Mouse (Mus musculus) spleen, adult 2 months (tissue): Measurements from ENCODE around the gene Foxc2. TPM values are rescaled to one million over a fixed set of nuclear protein-coding genes. Genes with fewer than 3 reads are reported as not detected.

Experiments
- DNase-seq, 2 experiments: peaks; one replicate each; pipeline versions ENCODE4 v3.0.0 to v3.0.0-alpha.2; 2012 to 2021; ENCODE audit warnings: low spot score in 2 of 2, low read depth in 1 of 2
- H3K27ac ChIP-seq: fragments of 200-500 bp; 2 replicates; pipeline ENCODE4 v1.5.1; 2012; ENCODE audit warnings: low read length, inconsistent platforms; ENCODE audit not compliant: insufficient read depth
- H3K27me3 ChIP-seq: fragments of 200-500 bp; 2 replicates; pipeline ENCODE4 v1.6.1; 2012; ENCODE audit warnings: mild to moderate bottlenecking, moderate library complexity, low read length, inconsistent platforms; ENCODE audit not compliant: control insufficient read depth, insufficient read depth
- H3K36me3 ChIP-seq: fragments of 200-500 bp; 2 replicates; pipeline ENCODE4 v1.6.1; 2012; ENCODE audit warnings: mild to moderate bottlenecking, low read length, inconsistent platforms; ENCODE audit not compliant: control insufficient read depth, insufficient read depth
- H3K4me1 ChIP-seq: fragments of 200-500 bp; 2 replicates; pipeline ENCODE4 v1.6.1; 2011; ENCODE audit warnings: inconsistent platforms; ENCODE audit not compliant: control insufficient read depth, insufficient read depth, insufficient read length
- H3K4me3 ChIP-seq: fragments of 200-500 bp; 2 replicates; pipeline ENCODE4 v1.5.1; 2011; ENCODE audit warnings: mild to moderate bottlenecking, inconsistent platforms; ENCODE audit not compliant: insufficient read depth, insufficient read length; ENCODE audit errors: extremely low read depth
- CTCF ChIP-seq: fragments of 200-500 bp; IDR thresholded peaks from 2 replicates; pipeline ENCODE4 v1.5.1; 2011; ENCODE audit warnings: mild to moderate bottlenecking, inconsistent platforms; ENCODE audit not compliant: insufficient read depth, insufficient read length, insufficient replicate concordance; ENCODE audit errors: extremely low read depth
- POLR2A ChIP-seq: fragments of 200-500 bp; IDR thresholded peaks from 2 replicates; pipeline ENCODE4 v1.6.1; 2011; ENCODE audit warnings: low read depth, low read length, inconsistent platforms
- WGBS: fragments of 180-500 bp; shearing (Covaris S2); methylation state at CpG from one replicate; pipeline ENCODE4 v1.1.7; 2018; 5-methylcytosine and 5-hydroxymethylcytosine counted together
- polyA plus RNA-seq: library from polyadenylated mRNA; depleted of rRNA; stranded (reverse); fragments of >200 nt; gene quantifications from 2 replicates; pipeline ENCODE4 v1.2.3, GENCODE M21; 2012

The Foxc2 gene
- polyA plus RNA-seq, 1 experiment = 0.12 TPM

DNA sequence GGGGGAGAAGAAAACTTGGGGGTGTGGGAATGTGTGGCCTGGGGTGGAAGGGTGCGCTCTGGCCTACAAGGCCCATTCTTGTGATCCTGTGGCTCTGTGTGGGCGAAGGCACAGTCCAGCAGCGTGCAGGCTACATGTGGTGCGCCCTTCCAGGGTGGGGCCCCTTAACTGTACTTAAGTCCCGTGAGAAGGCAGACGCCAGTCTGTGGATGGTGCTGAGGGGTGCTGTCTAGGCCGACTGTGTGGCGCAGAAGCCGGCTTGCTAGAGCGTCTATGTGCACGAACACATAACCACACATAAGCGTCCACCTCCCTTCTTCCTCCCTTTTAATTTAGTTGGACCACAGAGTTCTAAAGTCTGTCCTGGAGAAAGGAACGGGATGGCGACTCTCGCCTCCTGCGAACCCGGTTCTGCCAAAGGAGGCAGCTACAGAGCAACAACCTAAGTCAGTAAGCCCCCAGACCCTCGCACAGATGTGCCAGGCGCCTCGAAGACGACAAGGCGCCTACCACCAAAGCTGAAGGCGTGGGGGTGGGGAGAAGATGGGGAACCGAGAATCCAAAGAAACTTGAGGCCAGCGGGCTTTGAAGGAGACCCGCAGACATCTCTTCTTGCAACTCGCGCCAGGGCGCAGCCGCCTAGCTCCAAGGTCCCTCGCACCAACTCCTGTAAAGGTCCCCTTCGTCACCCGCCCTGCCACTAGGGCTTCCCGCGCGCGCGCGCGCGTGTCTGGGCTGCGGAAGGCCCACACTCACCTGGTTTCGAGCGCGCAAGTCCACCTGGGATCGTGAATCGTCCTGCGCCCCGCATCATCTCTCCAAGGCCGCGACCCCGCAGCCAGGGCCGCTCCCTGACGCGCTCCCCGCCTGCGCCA, 33.5 kb upstream of the Foxc2 start:
- TF ChIP-seq POLR2A = no peak
- no peak for TF ChIP-seq CTCF
- no peak for DNase-seq
- no peak overlapping the region for H3K4me3 ChIP-seq
- WGBS = 5% methylated on average over 54 of the region's 57 CpGs
- peaks cover 4% of the 10 kb centered on the region; the same call in 1 of the 2 replicates for H3K4me1 ChIP-seq
- H3K27ac ChIP-seq = no peak overlapping the region
- H3K36me3 ChIP-seq = no peaks in the 10 kb centered on the region
- peaks cover 30% of the 10 kb centered on the region for H3K27me3 ChIP-seq

DNA sequence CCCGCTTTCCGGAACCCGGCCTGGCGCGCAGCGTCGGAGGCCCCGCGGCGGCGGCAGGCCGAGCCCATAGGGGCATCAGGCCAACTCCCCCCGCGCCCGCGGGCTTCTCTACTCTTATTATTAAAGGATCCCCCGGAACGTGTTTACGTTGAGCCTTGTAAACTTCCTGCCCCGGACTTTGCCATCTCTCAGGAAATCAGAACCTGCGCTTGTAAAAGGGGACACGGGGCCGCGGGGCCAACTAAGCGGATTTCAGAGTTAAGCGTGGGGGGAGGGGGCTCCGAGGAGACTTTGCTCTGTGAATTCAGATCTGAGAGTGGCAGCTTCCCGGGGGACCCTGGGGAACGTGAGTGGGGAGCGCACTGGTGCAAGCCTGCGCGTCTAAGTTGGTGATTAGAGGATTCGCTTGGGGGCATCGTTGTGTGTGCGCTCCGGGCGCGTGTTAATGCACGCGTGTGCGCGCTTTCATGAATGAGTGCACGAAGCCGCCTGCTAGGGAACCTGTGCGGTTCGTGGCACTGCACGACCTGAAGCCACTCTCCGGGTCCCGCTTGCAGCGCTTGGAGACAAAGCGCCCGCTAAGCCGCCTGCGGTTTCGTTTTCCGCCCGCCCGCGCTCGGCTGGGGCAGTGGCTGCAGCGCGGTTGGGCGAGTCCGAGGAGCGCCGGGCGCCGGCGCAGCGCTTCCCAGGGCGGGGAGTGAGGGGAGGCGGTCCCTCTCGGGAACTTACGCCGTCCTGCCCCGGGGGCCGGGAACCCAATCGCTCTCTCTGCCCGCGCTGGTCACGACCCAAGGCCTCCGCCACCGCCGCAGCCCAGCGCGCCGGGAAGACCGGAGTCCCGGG, 32.7 kb upstream of the Foxc2 start:
- Histone ChIP-seq H3K4me3 (peak overlapping the region; percentile 49; the same call in 1 of the 2 replicates), H3K27ac (no peak overlapping the region), H3K36me3 (no peaks in the 10 kb centered on the region), H3K27me3 (peaks cover 30% of the 10 kb centered on the region), H3K4me1 (peaks cover 4% of the 10 kb centered on the region; the same call in 1 of the 2 replicates)
- TF ChIP-seq CTCF (no peak), POLR2A (no peak)
- peak in 1 of 2 experiments; percentile 11 for DNase-seq
- 1% methylated on average over 89 of the region's 89 CpGs for WGBS

DNA sequence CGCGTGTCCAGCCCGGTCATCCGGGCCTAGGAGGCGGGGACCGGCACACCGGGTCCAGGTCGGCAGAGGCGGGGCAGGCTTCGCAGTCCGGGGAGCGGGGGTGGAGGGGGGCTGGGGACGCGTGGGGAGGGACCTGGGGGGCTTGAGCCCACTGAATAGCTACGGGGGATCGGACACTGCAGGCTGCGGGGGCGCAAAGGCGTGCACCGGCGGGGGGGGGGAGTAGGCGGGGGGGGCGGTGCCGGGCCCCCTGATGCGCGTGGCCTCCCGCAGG, 32.1 kb upstream of the Foxc2 start:
- TF ChIP-seq CTCF (no peak), POLR2A (no peak)
- no peak for DNase-seq
- WGBS = 3% methylated on average over 14 of the region's 27 CpGs
- Histone ChIP-seq H3K27ac (no peak overlapping the region), H3K27me3 (peaks cover 35% of the 10 kb centered on the region), H3K36me3 (no peaks in the 10 kb centered on the region), H3K4me1 (peaks cover 4% of the 10 kb centered on the region; the same call in 1 of the 2 replicates), H3K4me3 (peak overlapping the region; percentile 49; the same call in 1 of the 2 replicates)

DNA sequence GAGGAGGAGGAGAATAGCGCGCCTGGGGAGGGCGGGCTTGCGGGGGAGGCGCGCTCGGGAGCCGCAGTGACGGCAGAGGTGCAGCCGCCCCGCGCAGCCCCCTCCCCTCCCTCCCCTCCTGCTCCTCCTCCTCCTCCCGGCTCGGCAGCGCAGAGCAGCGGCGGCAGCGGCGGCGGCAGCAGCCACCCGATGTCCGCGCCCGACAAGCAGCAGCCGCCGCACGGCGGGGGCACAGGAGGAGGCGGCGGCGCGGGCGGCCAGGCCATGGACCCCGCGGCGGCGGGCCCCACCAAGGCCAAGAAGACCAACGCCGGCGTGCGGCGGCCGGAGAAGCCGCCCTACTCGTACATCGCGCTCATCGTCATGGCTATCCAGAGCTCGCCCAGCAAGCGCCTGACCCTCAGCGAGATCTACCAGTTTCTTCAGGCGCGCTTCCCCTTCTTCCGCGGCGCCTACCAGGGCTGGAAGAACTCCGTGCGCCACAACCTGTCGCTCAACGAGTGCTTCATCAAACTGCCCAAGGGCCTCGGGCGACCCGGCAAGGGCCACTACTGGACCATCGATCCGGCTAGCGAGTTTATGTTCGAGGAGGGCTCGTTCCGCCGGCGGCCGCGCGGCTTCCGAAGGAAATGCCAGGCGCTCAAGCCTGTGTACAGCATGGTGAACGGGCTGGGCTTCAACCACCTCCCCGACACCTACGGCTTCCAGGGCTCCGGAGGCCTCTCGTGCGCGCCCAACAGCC, 31.6 kb upstream of the Foxc2 start, which contains the start of gene Foxf1:
Gene Foxf1 (plus strand): TSS at position 177 of the 742 bp plus-strand sequence.
- peaks cover 40% of the 10 kb centered on the region for H3K27me3 ChIP-seq
- peaks cover 4% of the 10 kb centered on the region; the same call in 1 of the 2 replicates for H3K4me1 ChIP-seq
- DNase-seq = no peak
- H3K4me3 ChIP-seq = peak within 1 kb of the TSS; percentile 49; the same call in 1 of the 2 replicates
- H3K27ac ChIP-seq = no peak within 1 kb of the TSS
- no peaks in the 10 kb centered on the region for H3K36me3 ChIP-seq
- TF ChIP-seq POLR2A (no peak), CTCF (no peak)
- 2% methylated on average over 70 of the region's 83 CpGs for WGBS

DNA sequence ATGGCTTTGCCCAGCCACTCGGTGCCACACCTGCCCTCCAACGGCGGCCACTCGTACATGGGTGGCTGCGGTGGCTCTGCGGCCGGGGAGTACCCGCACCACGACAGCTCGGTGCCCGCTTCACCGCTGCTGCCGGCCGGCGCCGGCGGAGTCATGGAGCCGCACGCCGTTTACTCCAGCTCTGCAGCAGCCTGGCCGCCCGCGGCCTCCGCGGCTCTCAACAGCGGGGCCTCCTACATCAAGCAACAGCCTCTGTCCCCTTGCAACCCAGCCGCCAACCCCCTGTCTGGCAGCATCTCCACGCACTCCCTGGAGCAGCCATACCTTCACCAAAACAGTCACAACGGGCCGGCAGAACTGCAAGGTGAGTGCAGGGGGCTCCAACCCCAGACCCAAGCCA, 31.0 kb upstream of the Foxc2 start:
- H3K27ac ChIP-seq = no peak overlapping the region
- H3K4me3 ChIP-seq = no peak overlapping the region
- DNase-seq = no peak
- no peaks in the 10 kb centered on the region for H3K36me3 ChIP-seq
- no peak for TF ChIP-seq CTCF
- WGBS = 22% methylated on average over 30 of the region's 30 CpGs
- H3K27me3 ChIP-seq = peaks cover 45% of the 10 kb centered on the region
- H3K4me1 ChIP-seq = peaks cover 4% of the 10 kb centered on the region; the same call in 1 of the 2 replicates

DNA sequence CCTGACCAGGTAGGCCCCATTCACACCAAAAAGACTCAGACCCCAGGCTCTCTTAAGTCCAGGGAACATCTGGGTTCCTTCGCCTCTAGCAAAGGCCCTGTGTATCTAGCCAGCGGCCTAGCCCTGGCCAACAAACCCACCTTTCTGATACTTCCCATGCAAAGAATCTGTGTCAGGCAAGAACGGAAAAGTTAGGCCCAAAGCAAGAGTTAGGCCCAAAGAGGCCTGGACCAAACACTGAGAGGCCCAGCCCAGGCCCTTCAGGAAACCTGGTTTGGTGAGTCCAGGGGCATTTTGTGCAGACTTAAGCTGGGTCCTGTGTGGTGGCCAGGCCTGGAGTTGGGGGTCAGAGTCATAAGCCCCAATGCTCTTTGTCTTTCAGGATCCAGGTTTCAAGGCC, 30.4 kb upstream of the Foxc2 start:
- no peak for TF ChIP-seq POLR2A
- peaks cover 49% of the 10 kb centered on the region for H3K27me3 ChIP-seq
- H3K36me3 ChIP-seq = no peaks in the 10 kb centered on the region
- WGBS = 88% methylated on average over 3 of the region's 3 CpGs
- no peak overlapping the region for H3K27ac ChIP-seq
- H3K4me1 ChIP-seq = peaks cover 4% of the 10 kb centered on the region; the same call in 1 of the 2 replicates
- no peak for DNase-seq
- H3K4me3 ChIP-seq = no peak overlapping the region
